Comparison of ENCODE assay signal across 10 mouse cellular contexts in genomic region chr2:103569716-103570115, GRCm38 (mm10). TPM values are rescaled to one million over a fixed set of nuclear protein-coding genes. Genes with fewer than 3 reads are reported as not detected.
DNase-seq lines count a peak whose midpoint lies in the region; ATAC-seq and TF ChIP-seq lines count a peak whose summit lies in the region.
"Had no signal": no experiment of that assay in that cellular context is flagged by ENCODE, and none has a peak within 500 bp of the region (broad histone marks: within the 10 kb centered on the region; RNA-seq: fewer than 3 reads in every experiment).

No protein-coding gene starts in this region.

- DNase-seq in gastrocnemius, adult 2 months: no peak
- no peak for DNase-seq in gastrocnemius, postnatal 36 days
- DNase-seq in 3134 (ENCODE audit: extremely low read depth, insufficient read length, low spot score): peak; percentile 47
- no peak for DNase-seq in urinary bladder, adult 2 months (ENCODE audit: low spot score)
- no peak for DNase-seq in ovary, adult 18-20 months (ENCODE audit: low spot score)
- DNase-seq in spleen, adult 18-20 months: no peak
- DNase-seq: adrenal gland, postnatal 25 days had no signal

- H3K27ac ChIP-seq in gastrocnemius, adult 2 months: peak overlapping the region; percentile 38
- H3K27ac ChIP-seq in forebrain, embryonic 13.5 days: no peak overlapping the region
- no peak overlapping the region for H3K27ac ChIP-seq in limb, embryonic 12.5 days

- H3K9ac ChIP-seq in forebrain, embryonic 13.5 days: no peak overlapping the region
- H3K9ac ChIP-seq in limb, embryonic 12.5 days (replicated peaks): no peak overlapping the region

- H3K27me3 ChIP-seq in forebrain, embryonic 13.5 days: no peaks in the 10 kb centered on the region
- no peaks in the 10 kb centered on the region for H3K27me3 ChIP-seq in limb, embryonic 12.5 days

- H3K9me3 ChIP-seq in forebrain, embryonic 13.5 days (replicated peaks): no peaks in the 10 kb centered on the region
- H3K9me3 ChIP-seq in limb, embryonic 12.5 days: no peaks in the 10 kb centered on the region

- no peaks in the 10 kb centered on the region for H3K36me3 ChIP-seq in forebrain, embryonic 13.5 days (ENCODE audit: poor library complexity, severe bottlenecking)
- H3K36me3 ChIP-seq in limb, embryonic 12.5 days: no peaks in the 10 kb centered on the region

- H3K4me1 ChIP-seq in forebrain, embryonic 13.5 days: peaks cover 62% of the 10 kb centered on the region
- H3K4me1 ChIP-seq in limb, embryonic 12.5 days (replicated peaks): peaks cover 62% of the 10 kb centered on the region

- no peak for TF ChIP-seq CTCF in gastrocnemius, adult 2 months (IDR thresholded peaks at IDR 0.05)

- WGBS in forebrain, embryonic 13.5 days: 66% methylated on average over 1 of the region's 1 CpGs
- 70% methylated on average over 1 of the region's 1 CpGs for WGBS in limb, embryonic 12.5 days

- no peak for ATAC-seq in forebrain, embryonic 13.5 days
- no peak for ATAC-seq in limb, embryonic 12.5 days (ENCODE audit: insufficient number of reproducible peaks, insufficient read depth, low FRiP score, low TSS enrichment, low read depth)
- ATAC-seq: inflammation-experienced regulatory T-cells, adult 6 months had no signal

- peak overlapping the region; percentile 99 for H3K4me2 ChIP-seq in forebrain, embryonic 13.5 days
- H3K4me2 ChIP-seq in limb, embryonic 12.5 days: peak overlapping the region; percentile 94

- intact Hi-C loops in gastrocnemius, adult 2 months (cut with DNase I): loop anchor here (5.0 kb wide), 3 partner anchors 38 to 303 kb away; no protein-coding TSS in a partner anchor
- intact Hi-C loops in gastrocnemius, postnatal 36 days (cut with DNase I): loop anchor here (5.0 to 10.0 kb wide), 2 partner anchors 43 to 405 kb away; no protein-coding TSS in a partner anchor

- no peak overlapping the region for H3K4me3 ChIP-seq in gastrocnemius, adult 2 months
- H3K4me3 ChIP-seq in forebrain, embryonic 13.5 days: no peak overlapping the region
- H3K4me3 ChIP-seq in limb, embryonic 12.5 days (replicated peaks): peak overlapping the region; percentile 82; the same call in 1 of the 2 replicates

RNA-seq across cellular contexts. Expression of gene Abtb2, which starts 3.6 kb away (rescaled TPM):
- 10 to 100 TPM in 1 of 2 experiments, 1 to 10 TPM in 1; 8.3 to 13.2 TPM for total RNA-seq in gastrocnemius, adult 2 months (2021)
- 1 to 10 TPM; 6.3 to 6.7 TPM for total RNA-seq in gastrocnemius, postnatal 36 days (2021)
- 6.9 and 8.3 TPM in 2 replicates for polyA plus RNA-seq in forebrain, embryonic 13.5 days (2015; fragmentation: Nextera tagmentation; extraction: Ambion mirVana)
- 19.6 and 21.5 TPM in 2 replicates for polyA plus RNA-seq in limb, embryonic 12.5 days (2016; fragmentation: Nextera tagmentation; extraction: Ambion mirVana)
- 4.2 and 4.3 TPM in 2 replicates for polyA plus RNA-seq in urinary bladder, adult 2 months (2012; rRNA removed)
